Mouse (Mus musculus): ENCODE measurements around the gene Acap1.

- no peak for TF ChIP-seq POLR2A (IDR thresholded peaks at IDR 0.05; ENCODE audit: low read depth, low read length)
- no peak for TF ChIP-seq CTCF (IDR thresholded peaks at IDR 0.05; ENCODE audit: extremely low read depth, insufficient read length, insufficient replicate concordance, low read depth, low read length)
Observed at GRCm38 (mm10) chr11:69849128-69849527, 46.2 kb downstream of the Acap1 start.
